Mouse (Mus musculus): ENCODE measurements around the gene Tmem238.
A peak's percentile ranks its signal among the peaks of the same experiment; 100 is the strongest.

The Tmem238 gene

DNA sequence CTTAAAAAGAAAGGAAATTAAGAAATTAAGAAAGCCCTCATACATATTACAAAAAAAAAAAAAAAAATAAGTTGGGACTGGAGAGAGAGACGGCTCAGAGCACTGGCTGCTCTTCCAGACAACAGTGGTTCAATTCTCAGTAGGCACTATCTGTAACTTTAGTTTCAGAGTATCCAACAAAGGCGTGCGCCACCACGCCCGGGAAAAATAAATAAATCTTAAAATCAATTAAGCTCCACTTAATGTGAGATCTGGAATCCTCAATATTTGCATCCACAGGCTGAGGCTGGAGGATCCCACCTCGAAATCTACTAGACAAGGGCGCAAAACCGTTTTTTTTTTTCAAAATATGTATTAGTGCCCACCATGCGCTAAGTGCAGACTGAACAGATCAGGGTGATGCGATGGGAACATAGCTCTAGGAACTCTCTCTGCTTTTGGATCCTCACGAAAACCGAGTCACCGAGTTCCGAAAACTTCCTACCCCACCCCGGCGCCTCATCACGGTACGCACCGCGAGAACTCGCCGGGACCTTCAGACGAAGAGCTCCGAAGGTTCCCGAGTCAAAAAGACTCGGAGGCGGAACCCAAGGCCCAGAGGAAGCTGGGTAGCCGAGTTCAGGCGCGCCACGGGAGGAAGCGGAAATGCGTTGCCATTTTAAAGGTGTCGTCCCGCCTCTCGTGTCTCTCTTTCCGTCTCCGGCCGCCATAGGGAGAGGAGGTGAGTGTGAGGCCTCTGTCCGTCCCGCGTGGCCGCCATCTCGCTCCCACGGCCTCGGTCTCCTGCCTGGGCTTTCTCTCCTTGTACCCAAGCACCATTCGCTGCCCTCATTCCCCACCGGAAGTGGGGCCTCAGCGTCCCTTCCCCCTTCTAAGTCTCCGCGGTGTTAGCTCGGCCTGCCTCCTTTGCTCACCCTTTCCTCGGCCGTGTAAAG lies 3.1 kb upstream of the Tmem238 start, which contains the start of gene Rpl28:
Gene Rpl28, plus strand, starts transcription at position 597 of the 935 bp plus-strand sequence.
- peak; percentile 97 for DNase-seq (ENCODE audit: low spot score)

DNA sequence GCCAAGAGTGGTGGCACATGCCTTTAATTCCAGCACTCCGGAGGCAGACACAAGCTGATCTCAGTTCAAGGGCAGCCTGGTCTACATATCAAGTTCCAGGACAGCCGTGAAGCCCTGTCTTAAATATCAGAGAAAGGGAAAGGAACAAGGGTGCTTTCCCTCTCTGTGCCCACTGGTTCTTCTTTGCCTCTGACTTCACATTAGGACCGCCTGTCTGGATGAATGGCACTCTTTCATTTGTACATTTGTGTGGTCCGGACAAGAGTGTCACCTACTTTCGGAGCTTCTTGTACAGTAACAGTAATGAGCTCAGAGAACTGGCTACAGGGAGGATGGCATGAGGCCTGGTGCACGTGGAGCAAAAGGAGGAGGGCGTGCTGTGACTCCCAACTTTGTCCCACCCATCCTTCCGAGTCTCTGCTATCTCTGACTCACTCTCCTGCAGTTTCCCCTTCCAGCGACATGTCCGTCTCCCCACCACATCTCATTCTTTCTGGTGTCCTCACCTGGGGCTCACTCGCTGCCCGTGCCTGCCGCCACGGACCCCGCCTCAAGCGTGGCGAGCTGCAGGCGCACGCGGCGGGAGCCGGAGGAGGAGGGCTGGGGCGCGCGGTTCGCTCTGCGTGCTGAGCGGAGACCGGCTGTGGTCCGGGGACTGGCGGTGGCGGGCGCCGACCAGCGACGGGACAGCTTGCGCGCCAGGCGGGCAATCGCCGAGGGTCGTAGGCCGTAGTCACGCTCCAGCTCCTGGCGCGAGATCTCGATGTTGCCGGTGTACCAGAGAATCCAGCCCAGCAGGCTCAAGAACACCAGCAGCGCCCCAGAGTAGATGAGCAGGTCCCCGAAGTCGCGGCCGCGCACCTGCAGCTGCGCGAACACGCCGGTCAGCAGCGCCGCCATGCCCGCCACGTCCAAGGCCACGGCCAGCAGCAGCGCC lies 689 bp downstream of the Tmem238 start:
- DNase-seq (ENCODE audit: low spot score) = peak; percentile 43

DNA sequence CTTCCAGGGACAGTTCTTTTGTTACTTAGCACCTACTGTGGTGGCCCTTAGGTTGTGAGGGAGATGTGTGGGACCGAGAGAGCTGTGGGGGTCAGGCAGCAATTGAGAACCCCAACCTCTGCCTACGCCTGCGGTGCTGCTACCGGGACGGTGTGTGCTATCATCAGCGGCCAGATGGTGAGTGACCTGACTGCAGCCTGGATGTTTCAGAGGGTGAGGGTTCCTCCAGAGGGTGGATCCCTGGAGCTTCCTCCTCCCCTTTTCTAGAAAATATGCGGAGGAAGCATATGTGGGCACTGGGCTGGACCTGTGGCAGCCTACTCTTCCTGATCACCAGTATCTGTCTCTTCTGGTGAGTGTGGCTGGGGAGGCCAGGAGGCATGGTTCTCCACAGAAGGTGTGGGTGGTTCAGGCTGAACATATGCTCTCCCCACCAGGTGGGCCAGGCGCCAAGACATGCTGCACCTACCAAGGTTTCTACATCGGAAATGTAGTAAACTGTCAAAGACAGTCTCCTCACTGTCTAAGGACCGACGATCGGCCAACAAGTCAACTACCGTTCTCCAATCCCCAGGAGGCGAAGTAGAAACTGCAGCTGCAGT lies 5.7 kb downstream of the Tmem238 start:
- no peak for DNase-seq (ENCODE audit: low spot score)

GRCm38 (mm10) chr7:4782759-4783158 lies 6.7 kb downstream of the Tmem238 start, which contains the start of the genes Il11 and Tmem190:
Gene Il11, minus strand, starts transcription at chr7:4782859.
Gene Tmem190, plus strand, starts transcription at chr7:4782937.
- DNase-seq (ENCODE audit: low spot score) = no peak

DNA sequence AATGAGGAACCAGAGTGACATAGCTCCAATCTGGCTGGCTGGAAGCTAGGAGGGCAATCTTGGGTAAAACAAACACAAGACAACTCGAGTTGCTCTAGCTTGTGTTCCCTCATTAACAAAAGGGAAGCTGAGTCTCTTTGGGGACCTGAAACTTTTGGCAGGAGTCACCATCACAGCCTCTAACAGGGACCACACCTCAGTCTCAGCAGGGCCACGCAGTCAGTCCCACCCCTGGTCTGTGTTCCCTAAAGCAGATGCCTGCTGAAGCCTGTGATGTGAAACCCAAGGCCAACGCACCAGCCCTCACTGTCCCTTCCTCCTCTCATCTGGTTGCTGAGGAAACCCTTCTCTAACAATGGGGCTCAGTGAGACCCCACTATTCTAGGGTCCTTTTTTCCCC lies 7.3 kb downstream of the Tmem238 start:
- no peak for DNase-seq (ENCODE audit: low spot score)

DNA sequence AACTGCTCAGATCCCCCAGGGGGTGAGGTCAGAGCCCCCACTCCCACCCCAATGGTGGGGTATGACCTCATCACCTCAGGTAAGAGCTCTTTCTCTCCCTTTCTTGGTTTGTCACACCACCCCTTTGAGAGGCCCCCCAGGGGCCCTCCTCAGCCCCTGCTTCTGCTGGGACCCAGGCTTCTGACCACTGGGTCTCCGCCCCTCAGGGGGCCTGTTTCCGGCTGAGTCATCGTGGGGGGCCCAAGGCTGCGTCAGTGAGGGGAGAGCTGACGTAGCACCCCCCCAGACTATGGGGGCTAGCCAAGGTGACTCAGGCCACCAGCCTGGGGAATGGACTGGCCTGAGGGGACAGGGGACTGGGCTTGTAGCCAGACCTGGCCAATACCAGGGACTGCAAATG lies 9.5 kb downstream of the Tmem238 start:
- no peak for DNase-seq (ENCODE audit: low spot score)

GRCm38 (mm10) chr7:4777851-4778637 lies 11.4 kb downstream of the Tmem238 start:
- DNase-seq (ENCODE audit: low spot score) = no peak

DNA sequence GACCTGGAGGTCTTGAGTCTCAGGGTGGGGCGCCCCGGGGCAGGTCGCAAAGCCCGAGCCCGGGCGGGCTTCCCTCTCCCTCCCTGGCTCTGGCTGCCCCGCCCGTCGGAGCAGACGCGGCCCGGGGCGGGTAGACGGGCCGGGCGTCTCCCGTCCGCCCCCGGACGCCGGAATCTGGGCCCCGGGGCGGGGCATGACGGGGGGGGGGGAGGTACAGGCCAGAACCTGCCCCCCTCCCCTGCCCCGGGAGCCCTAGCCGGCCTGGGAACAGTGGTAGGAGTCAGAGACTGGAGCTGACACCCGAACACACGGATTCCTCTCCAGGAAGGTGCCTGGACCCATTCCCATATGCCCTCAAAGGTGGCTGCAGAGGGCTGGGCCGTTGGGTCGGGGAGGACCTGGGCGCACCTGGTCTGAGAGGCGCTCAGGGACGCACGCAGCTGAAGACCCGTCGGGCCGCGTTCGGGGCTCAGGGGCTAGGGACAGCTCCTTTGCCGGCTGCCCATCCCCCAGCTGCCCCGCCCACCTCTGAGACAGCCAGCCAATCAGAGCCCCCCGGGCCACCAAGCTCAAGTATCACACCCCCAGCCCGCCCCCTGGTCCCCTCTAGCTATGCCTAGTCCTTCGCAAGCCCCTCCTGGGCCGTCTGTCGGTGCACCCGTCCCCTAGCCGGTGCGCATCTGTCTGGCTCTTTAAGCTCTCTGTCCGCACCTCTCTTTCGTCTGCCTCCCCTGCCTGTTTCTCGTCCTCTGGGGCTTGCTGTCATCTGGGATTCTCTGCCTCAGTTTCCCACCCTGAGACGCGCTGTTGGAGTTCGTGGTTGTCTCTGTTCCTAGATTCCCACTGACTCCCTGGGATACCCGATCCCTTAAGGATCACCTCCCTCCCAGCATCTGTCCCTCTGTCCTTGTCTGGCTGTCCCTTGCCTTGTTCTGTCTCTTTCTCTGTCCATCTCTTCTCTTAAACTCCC lies 12.3 kb downstream of the Tmem238 start:
- DNase-seq (ENCODE audit: low spot score) = peak; percentile 54

- no peak for DNase-seq (ENCODE audit: low spot score)
Observed at GRCm38 (mm10) chr7:4776131-4776530, 13.3 kb downstream of the Tmem238 start.

DNA sequence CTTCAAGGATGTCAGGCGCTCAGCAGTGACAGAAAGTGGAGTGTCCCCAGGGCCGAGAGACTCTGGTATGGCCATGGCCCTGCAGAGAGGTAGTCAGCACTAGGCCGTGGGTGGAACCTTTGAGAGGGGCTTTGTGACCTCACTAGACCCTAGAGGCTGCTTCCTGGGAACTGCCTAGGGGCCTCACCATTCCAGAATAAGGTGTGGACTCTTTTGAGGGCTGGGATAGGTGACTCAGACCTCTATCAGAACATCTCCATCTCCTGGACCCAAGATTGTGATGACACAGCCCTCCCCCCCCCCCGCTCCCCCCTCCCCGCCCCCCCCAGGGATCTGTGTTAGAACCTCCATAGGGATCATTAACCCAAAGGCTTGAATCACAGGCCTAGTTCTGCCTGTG lies 18.3 kb downstream of the Tmem238 start, which contains the start of gene Fam71e2:
Gene Fam71e2, minus strand, starts transcription at position 101 of the 400 bp plus-strand sequence.
- DNase-seq (ENCODE audit: low spot score) = no peak

DNA sequence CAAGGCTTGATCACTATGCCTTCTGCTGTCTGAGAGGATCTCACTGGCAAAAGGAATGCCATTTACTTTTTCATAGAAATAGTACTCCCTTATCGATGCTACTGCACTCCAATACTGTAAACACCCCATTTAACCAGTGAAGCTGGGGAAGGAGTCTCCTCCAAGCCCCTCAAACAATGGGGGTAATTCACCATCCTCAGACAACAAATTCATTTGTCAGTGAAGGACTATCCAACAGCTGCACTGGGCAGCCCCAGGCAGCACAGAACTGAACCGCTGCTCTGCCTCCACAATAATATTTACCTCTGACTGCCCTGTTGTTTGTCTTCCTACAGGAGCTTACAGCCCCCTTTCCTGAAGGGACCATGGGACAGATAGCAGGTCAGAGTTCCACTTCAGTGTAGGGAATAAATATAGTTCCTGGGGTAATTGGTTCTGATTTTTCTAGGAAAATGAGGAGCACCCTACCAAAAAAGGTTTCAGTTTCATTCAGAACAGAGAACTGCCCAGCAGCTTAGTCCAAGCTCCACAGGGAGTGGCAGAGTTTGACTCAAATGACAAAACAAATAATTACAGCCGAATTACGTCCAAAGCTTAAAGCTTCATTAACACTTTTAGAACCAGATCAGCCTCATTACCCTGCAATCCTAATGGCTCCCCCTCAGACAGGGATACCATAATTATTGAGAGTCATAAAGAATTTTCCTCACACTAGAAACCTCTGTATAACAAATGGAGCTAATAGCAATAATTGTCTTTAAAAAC lies 24.3 kb downstream of the Tmem238 start:
- DNase-seq (ENCODE audit: low spot score) = no peak

DNA sequence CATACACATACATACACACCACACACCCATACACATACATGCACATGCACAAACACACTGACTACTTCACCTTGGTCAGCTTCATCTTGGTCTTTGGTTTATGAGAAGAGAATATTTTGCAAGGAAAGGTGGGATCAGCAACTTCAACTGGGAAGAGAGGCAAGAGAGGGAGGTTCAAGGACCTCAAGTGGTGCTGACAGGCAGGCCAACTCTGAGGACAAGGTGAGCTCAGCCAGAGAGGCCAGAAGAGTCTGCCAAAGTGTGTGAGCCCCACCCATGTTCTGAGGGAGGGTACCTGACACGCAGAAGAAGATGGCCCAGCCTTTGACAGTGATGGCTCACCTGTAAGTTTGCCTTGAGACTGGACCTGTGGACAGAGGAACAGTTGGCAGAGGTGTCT lies 29.8 kb downstream of the Tmem238 start:
- DNase-seq (ENCODE audit: low spot score) = no peak

DNA sequence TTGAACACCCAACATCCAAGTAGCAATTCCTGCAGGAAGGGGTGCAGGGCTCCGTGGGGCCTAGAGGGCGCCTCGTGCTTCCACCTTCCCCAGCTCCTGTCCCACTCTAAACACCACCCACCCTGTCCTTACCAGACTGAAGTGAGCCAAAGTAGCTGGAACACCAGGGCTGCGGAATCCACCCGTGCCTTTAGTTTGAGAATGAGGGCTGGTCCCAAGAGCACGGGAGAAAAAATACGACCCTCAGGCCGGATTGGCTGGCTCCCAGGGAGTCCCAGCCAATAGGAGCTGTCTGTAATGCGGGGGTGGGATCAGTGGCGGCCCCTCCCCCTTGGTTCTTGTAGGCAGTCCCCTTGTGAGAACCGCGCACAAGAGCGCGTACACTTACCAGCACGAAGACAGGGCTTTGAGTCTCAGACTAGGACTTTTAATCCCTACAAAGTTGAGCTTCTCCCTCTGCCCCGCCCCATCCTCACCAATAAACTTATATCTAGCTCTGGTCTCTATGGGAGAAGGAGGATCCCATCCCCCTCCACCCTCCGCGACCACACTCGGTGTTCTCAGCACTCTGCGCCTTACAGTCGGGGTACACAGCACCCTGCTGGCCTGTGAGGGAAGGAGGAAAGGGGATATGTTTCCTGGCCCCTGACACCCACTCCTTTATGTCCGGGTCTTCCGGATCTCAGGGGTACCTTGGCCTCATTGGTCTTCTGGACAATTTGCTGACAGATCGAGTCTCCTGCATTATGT lies 36.5 kb downstream of the Tmem238 start, which contains the start of gene Cox6b2:
Gene Cox6b2, minus strand, starts transcription at position 274 of the 750 bp plus-strand sequence.
- DNase-seq (ENCODE audit: low spot score) = peak; percentile 85

- peak; percentile 21 for DNase-seq (ENCODE audit: low spot score)
Observed at GRCm38 (mm10) chr7:4751971-4752820, 37.3 kb downstream of the Tmem238 start.

GRCm38 (mm10) chr7:4749169-4749568 lies 40.3 kb downstream of the Tmem238 start:
- no peak for DNase-seq (ENCODE audit: low spot score)

DNA sequence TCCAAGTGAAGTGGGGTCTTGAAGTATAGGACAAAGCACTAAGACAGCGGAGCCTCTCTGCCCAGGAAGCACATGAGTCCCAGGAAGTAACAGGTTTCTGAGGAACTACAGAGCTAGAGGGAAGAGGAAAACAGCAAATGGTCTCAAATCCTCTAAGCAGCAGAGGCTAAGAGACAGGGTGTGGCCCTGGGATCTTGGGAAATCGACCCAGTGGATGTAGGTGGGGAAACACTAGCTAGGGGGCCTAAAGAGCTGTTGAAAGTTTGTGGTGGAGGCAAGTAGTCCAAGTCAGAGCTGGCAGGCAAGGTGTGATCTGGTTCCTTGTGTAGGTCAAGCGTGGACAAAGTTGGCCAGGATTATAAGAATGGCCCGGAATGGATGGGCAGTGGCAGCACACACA lies 41.1 kb downstream of the Tmem238 start:
- no peak for DNase-seq (ENCODE audit: low spot score)

DNA sequence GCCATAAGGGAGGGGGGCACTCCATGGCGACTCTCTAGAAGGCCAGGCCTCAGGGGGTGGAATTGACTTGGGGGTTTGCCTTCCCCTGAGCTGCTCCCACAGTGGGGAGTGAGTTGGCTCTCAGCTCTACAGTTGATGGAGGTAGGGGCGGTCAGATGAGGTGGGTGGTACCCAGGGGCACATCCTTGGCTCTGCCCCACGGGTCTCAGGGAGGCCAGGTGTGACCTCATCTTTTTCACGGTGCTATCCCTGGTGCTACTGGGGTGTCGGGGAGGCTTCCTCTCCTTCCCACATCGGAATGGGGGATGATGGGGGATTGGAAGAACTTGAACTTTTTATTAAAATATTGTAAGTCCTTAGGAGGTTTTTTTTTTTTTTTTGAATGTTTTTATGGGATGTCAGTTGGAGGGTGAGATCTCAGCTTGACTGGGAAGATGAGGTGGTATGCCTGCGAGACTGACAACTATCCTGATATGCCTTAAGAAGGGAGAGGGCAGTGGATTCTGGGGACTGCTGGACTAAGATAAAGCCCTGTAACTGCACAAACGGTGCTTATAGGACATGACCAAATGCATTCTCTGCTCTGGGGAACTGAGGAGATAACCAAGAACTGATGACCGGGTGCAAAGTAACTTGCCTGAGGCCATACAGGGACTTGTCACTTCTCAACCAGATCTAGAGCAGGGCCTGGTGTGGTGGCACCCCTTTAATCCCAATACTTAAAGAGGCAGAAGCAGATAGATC lies 42.1 kb downstream of the Tmem238 start:
- DNase-seq (ENCODE audit: low spot score) = no peak

All from lung, postnatal 25 days (tissue).